Mouse (Mus musculus) CH12.LX (cell line): Measurements from ENCODE around the gene Mcam. TPM values are rescaled to one million over a fixed set of nuclear protein-coding genes. Genes with fewer than 3 reads are reported as not detected.

Source experiments
- DNase-seq: peaks from one replicate; pipeline ENCODE4 v3.0.0-alpha.2; 2013; ENCODE audit errors: extremely low read depth
- H3K27ac ChIP-seq: 2 replicates; pipeline ENCODE4 v1.5.1; 2012; ENCODE audit warnings: low read depth, mild to moderate bottlenecking, control low read depth, moderate library complexity; ENCODE audit not compliant: insufficient read depth
- H3K27me3 ChIP-seq: replicated peaks from 2 replicates; pipeline ENCODE3; 2012; ENCODE audit warnings: inconsistent platforms
- H3K36me3 ChIP-seq, 2 experiments: replicated peaks in 1 of 2; 2 replicates each; pipeline versions ENCODE3 to v1.6.1; 2012; ENCODE audit warnings: inconsistent platforms in 1 of 2, low read length in 1 of 2, mild to moderate bottlenecking in 1 of 2, mixed read lengths in 1 of 2, moderate library complexity in 1 of 2; ENCODE audit not compliant: control insufficient read depth in 1 of 2, insufficient read depth in 1 of 2
- H3K4me1 ChIP-seq, 2 experiments: 2 replicates each; pipeline ENCODE4 v1.6.1; 2012; ENCODE audit warnings: inconsistent platforms in 1 of 2, moderate library complexity in 1 of 2; ENCODE audit not compliant: insufficient read depth in 2 of 2, control insufficient read depth in 1 of 2
- H3K4me2 ChIP-seq: 2 replicates; pipeline ENCODE4 v1.6.1; 2012; ENCODE audit warnings: low read depth, mild to moderate bottlenecking, control low read depth; ENCODE audit not compliant: poor library complexity, insufficient read depth, severe bottlenecking
- H3K4me3 ChIP-seq, 3 experiments: fragments of 150-350 bp in 1 of 3; sonication (generic) in 1 of 3; replicated peaks in 1 of 3; 2 replicates each; pipeline versions ENCODE3 to v1.5.1; 2011 to 2012; ENCODE audit warnings: low read depth in 2 of 3, low read length in 2 of 3, mild to moderate bottlenecking in 2 of 3, moderate library complexity in 2 of 3, control low read depth in 1 of 3, improper control_type of control experiment in 1 of 3, inconsistent platforms in 1 of 3, mixed read lengths in 1 of 3; ENCODE audit not compliant: poor library complexity in 1 of 3
- H3K79me2 ChIP-seq: replicated peaks from 2 replicates; pipeline ENCODE4 v1.6.1; 2012; ENCODE audit warnings: mild to moderate bottlenecking, moderate library complexity; ENCODE audit not compliant: control insufficient read depth, poor library complexity, insufficient read depth, severe bottlenecking; ENCODE audit errors: extremely low read depth
- H3K9ac ChIP-seq: 2 replicates; pipeline ENCODE4 v1.6.1; 2012; ENCODE audit warnings: low read depth, mild to moderate bottlenecking, control low read depth, moderate library complexity; ENCODE audit not compliant: insufficient read depth
- H3K9me3 ChIP-seq: replicated peaks from 2 replicates; pipeline ENCODE3; 2012; ENCODE audit warnings: low read length, inconsistent platforms, mixed read lengths
- BHLHE40 ChIP-seq: IDR thresholded peaks from 2 replicates; pipeline ENCODE4 v1.6.1; 2011; ENCODE audit warnings: mild to moderate bottlenecking, low read depth, low read length, improper control_type of control experiment
- CTCF ChIP-seq, 2 experiments: IDR thresholded peaks in 1 of 2; conservative IDR thresholded peaks in 1 of 2; 2 replicates each; pipeline ENCODE4 v1.5.1; 2011 to 2012; ENCODE audit warnings: low read depth in 2 of 2, low read length in 2 of 2, improper control_type of control experiment in 1 of 2, inconsistent platforms in 1 of 2, mild to moderate bottlenecking in 1 of 2, moderate library complexity in 1 of 2
- E2F4 ChIP-seq: IDR thresholded peaks from 2 replicates; pipeline ENCODE4 v1.6.1; 2011; ENCODE audit warnings: low read depth, low read length, improper control_type of control experiment; ENCODE audit not compliant: insufficient replicate concordance
- EP300 ChIP-seq: IDR thresholded peaks from 2 replicates; pipeline ENCODE4 v1.6.1; 2011; ENCODE audit warnings: low read length, improper control_type of control experiment
- GABPA ChIP-seq: IDR thresholded peaks from 2 replicates; pipeline ENCODE4 v1.6.1; 2012; ENCODE audit warnings: low read depth, low read length, improper control_type of control experiment, inconsistent platforms; ENCODE audit not compliant: insufficient replicate concordance
- HCFC1 ChIP-seq: IDR thresholded peaks from 2 replicates; pipeline ENCODE4 v1.6.1; 2012; ENCODE audit warnings: low read depth, mild to moderate bottlenecking, inconsistent platforms, low read length, improper control_type of control experiment
- MAFK ChIP-seq: IDR thresholded peaks from 2 replicates; pipeline ENCODE4 v1.6.1; 2011; ENCODE audit warnings: low read length, improper control_type of control experiment; ENCODE audit not compliant: insufficient replicate concordance
- MEF2A ChIP-seq: IDR thresholded peaks from 2 replicates; pipeline ENCODE4 v1.6.1; 2014; ENCODE audit warnings: low read depth, mild to moderate bottlenecking, inconsistent platforms, low read length, improper control_type of control experiment, borderline replicate concordance
- POLR2A ChIP-seq: IDR thresholded peaks from 2 replicates; pipeline ENCODE4 v1.6.1; 2011; ENCODE audit warnings: low read depth, mild to moderate bottlenecking, improper control_type of control experiment, low read length
- POLR2AphosphoS2 ChIP-seq: IDR thresholded peaks from 2 replicates; pipeline ENCODE4 v1.6.1; 2011; ENCODE audit warnings: low read depth, low read length, improper control_type of control experiment
- USF2 ChIP-seq: conservative IDR thresholded peaks from 2 replicates; pipeline ENCODE4 v1.6.1; 2011; ENCODE audit warnings: low read depth, low read length, improper control_type of control experiment
- ZC3H11A ChIP-seq: IDR thresholded peaks from 2 replicates; pipeline ENCODE4 v1.6.1; 2012; ENCODE audit warnings: low read depth, mild to moderate bottlenecking, inconsistent platforms, low read length, improper control_type of control experiment
- ZMIZ1 ChIP-seq: IDR thresholded peaks from 2 replicates; pipeline ENCODE4 v1.6.1; 2012; ENCODE audit warnings: low read depth, mild to moderate bottlenecking, inconsistent platforms, low read length, improper control_type of control experiment
- ZNF384 ChIP-seq: IDR thresholded peaks from 2 replicates; pipeline ENCODE4 v1.6.1; 2012; ENCODE audit warnings: low read depth, low read length, improper control_type of control experiment, inconsistent platforms
- dilution Hi-C: fragments of 300-500 bp; cut with MboI; formaldehyde crosslinking; loops from 2 replicates; pipeline ENCODE4 v1.14.3; 2020; ENCODE audit warnings: low sequenced_read_pairs; ENCODE audit not compliant: extremely low pct_unique_long_range_greater_than_20kb, extremely low pct_ligation_motif_present
- in situ Hi-C: fragments of 300-500 bp; cut with MboI; formaldehyde crosslinking; loops from 3 replicates; pipeline ENCODE4 v1.14.3; 2019; ENCODE audit warnings: low sequenced_read_pairs, low pct_ligation_motif_present, low pct_unique_long_range_greater_than_20kb, mixed read lengths
- polyA plus RNA-seq: library from polyadenylated mRNA; unstranded; fragments of >175 nt; gene quantifications from 2 replicates; pipeline ENCODE4 v1.2.1, GENCODE M21; 2012; ENCODE audit warnings: low read depth; ENCODE audit not compliant: insufficient read length
- total RNA-seq, 2 experiments: library from RNA; depleted of rRNA; stranded (reverse); fragments of 300-350 nt in 1 of 2; fragments of >200 nt in 1 of 2; gene quantifications; 2 replicates each; pipeline ENCODE4 v1.2.3; 2012 to 2014

Mcam gene
- total and polyA plus RNA-seq, 3 experiments: 0.40 to 0.98 (median 0.56) TPM

GRCm38 (mm10) chr9:44126746-44127145 is 7.5 kb upstream of the Mcam start:
- DNase-seq: no peak
- no peaks in the 10 kb centered on the region for H3K9me3 ChIP-seq
- TF ChIP-seq ZMIZ1 (no peak), ZNF384 (0 out of 2 replicates have a peak, but pooled peaks have one; percentile 4), HCFC1 (no peak)
- in situ Hi-C loops (loop anchor here (10.0 kb wide), 1 partner anchor 138 kb away; the partner anchor contains the start of gene Nlrx1), dilution Hi-C loops (no loop called here)
- H3K36me3 ChIP-seq: no peaks in the 10 kb centered on the region
- H3K4me1 ChIP-seq: peaks cover 3 to 38% of the 10 kb centered on the region in 2 experiments
- peaks cover 30% of the 10 kb centered on the region for H3K27me3 ChIP-seq
- no peak overlapping the region for H3K4me3 ChIP-seq
- 0 out of 2 replicates have a peak overlapping the region, but pooled peaks have one; percentile 2 for H3K9ac ChIP-seq
- no peaks in the 10 kb centered on the region for H3K79me2 ChIP-seq
- H3K4me2 ChIP-seq: peak overlapping the region; percentile 52
- H3K27ac ChIP-seq: no peak overlapping the region

DNA sequence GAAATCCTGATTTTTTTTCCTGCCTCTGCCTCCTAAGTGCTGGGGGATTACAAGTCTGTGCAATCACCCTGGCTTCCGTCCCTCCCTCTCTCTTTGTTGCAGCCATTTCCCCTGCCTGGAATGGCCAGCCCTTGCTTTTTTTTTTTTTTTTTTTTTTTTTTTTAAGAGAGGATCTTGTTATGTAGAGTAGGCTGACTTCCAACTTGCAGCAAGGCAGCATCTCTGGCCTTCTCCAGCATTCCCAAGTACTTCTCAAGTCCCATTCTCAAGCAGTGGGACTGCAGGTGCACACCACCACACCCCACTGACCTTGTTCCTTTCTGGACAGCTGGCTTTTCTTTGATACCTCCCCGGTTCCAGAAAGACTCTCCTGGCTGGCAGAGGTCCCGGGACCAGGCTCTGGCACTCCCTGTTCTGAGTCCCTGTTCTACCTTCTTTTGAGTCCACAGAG is 6.9 kb upstream of the Mcam start:
- TF ChIP-seq ZNF384 (0 out of 2 replicates have a peak, but pooled peaks have one; percentile 20), MEF2A (no peak)
- in situ Hi-C loops: loop anchor here (10.0 kb wide), 1 partner anchor 137 kb away; the partner anchor contains the start of gene Nlrx1
- H3K4me1 ChIP-seq: peaks cover 3 to 38% of the 10 kb centered on the region in 2 experiments
- H3K79me2 ChIP-seq: no peaks in the 10 kb centered on the region
- no peak overlapping the region for H3K4me3 ChIP-seq
- dilution Hi-C loops: no loop called here
- DNase-seq: no peak
- H3K27ac ChIP-seq: no peak overlapping the region
- no peak overlapping the region for H3K4me2 ChIP-seq
- H3K9me3 ChIP-seq: no peaks in the 10 kb centered on the region
- H3K9ac ChIP-seq: no peak overlapping the region
- H3K27me3 ChIP-seq: peaks cover 34% of the 10 kb centered on the region
- no peaks in the 10 kb centered on the region for H3K36me3 ChIP-seq

DNA sequence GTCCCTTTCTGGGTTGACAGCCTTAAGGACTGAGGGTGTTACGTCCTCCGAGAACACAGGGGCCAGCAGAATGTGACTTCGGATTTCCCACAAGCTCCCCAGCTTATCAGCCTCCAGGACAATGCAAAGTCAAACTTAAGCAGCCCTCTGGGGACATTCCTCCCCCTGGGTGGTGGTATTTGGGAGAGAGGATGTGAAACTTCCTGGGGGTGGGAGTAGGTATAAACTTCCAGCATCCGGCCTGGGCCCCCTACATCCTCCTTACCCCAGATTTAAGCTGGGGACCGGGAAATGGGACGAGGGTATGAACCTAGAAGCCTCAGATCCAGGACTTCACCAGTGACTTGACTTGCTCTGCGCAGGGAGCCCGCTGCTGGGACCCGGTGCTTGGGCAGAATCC is 4.6 kb upstream of the Mcam start:
- peaks cover 55% of the 10 kb centered on the region for H3K27me3 ChIP-seq
- peak overlapping the region; percentile 34 to 43 (median 41) for H3K4me3 ChIP-seq
- no peaks in the 10 kb centered on the region for H3K79me2 ChIP-seq
- TF ChIP-seq EP300: no peak
- TF ChIP-seq E2F4: no peak
- no peak for TF ChIP-seq CTCF (conservative IDR thresholded peaks at IDR 0.05 in 1 of 2, IDR thresholded peaks at IDR 0.05 in 1 of 2; ENCODE audit: low read depth in 2 of 2, low read length in 2 of 2)
- TF ChIP-seq POLR2A: no peak
- no peak for TF ChIP-seq BHLHE40
- no peak for TF ChIP-seq ZC3H11A
- TF ChIP-seq USF2: no peak
- no peak for TF ChIP-seq GABPA
- no peak for TF ChIP-seq MAFK
- TF ChIP-seq POLR2AphosphoS2: no peak
- no peak for TF ChIP-seq ZMIZ1
- no peak overlapping the region for H3K27ac ChIP-seq
- in situ Hi-C loops: loop anchor here (10.0 kb wide), 1 partner anchor 135 kb away; the partner anchor contains the start of gene Nlrx1
- DNase-seq: no peak
- dilution Hi-C loops: no loop called here
- H3K9ac ChIP-seq: peak overlapping the region; percentile 22
- H3K4me1 ChIP-seq: peaks cover 3 to 39% of the 10 kb centered on the region in 2 experiments
- H3K4me2 ChIP-seq: peak overlapping the region; percentile 48
- H3K36me3 ChIP-seq: no peaks in the 10 kb centered on the region
- H3K9me3 ChIP-seq: no peaks in the 10 kb centered on the region
